Mouse (Mus musculus): ENCODE measurements around the gene Tax1bp1. TPM values are rescaled to one million over a fixed set of nuclear protein-coding genes. Genes with fewer than 3 reads are reported as not detected.

Tax1bp1 gene
- total and polyA plus RNA-seq, 3 experiments = 42.2 to 61.7 (median 61.6) TPM

- TF ChIP-seq PAX5 (IDR thresholded peaks at IDR 0.05; ENCODE audit: low read length) = no peak
- no peak for TF ChIP-seq RCOR1 (conservative IDR thresholded peaks at IDR 0.05; ENCODE audit: low read depth, low read length)
- no peak for TF ChIP-seq RAD21 (IDR thresholded peaks at IDR 0.05; ENCODE audit: low read depth, low read length)
- no peak for TF ChIP-seq MYC (IDR thresholded peaks at IDR 0.05; ENCODE audit: low read depth, low read length)
- no peak for TF ChIP-seq MAX (IDR thresholded peaks at IDR 0.05; ENCODE audit: low read length)
- no peak for TF ChIP-seq ZMIZ1 (IDR thresholded peaks at IDR 0.05; ENCODE audit: low read depth, low read length)
- TF ChIP-seq MAFK (IDR thresholded peaks at IDR 0.05; ENCODE audit: insufficient replicate concordance, low read length) = no peak
Observed at GRCm38 (mm10) chr6:52703263-52703662, 10.3 kb upstream of the Tax1bp1 start (continued).

- H3K27ac ChIP-seq (ENCODE audit: insufficient read depth, low read depth) = no peak overlapping the region
- H3K79me2 ChIP-seq (replicated peaks; ENCODE audit: control insufficient read depth, extremely low read depth, insufficient read depth, poor library complexity, severe bottlenecking) = no peaks in the 10 kb centered on the region
- H3K9ac ChIP-seq (ENCODE audit: insufficient read depth, low read depth) = no peak overlapping the region
- in situ Hi-C loops (cut with MboI; ENCODE audit: low pct_ligation_motif_present, low pct_unique_long_range_greater_than_20kb, low sequenced_read_pairs) = no loop called here
- dilution Hi-C loops (cut with MboI; ENCODE audit: extremely low pct_ligation_motif_present, extremely low pct_unique_long_range_greater_than_20kb, low sequenced_read_pairs) = no loop called here
- no peaks in the 10 kb centered on the region for H3K9me3 ChIP-seq (replicated peaks; ENCODE audit: low read length)
- H3K4me2 ChIP-seq (ENCODE audit: insufficient read depth, low read depth, poor library complexity, severe bottlenecking) = no peak overlapping the region
- TF ChIP-seq JUN (IDR thresholded peaks at IDR 0.05; ENCODE audit: insufficient read depth, low read depth, low read length) (no peak), SIN3A (IDR thresholded peaks at IDR 0.05; ENCODE audit: low read length) (no peak), CHD2 (IDR thresholded peaks at IDR 0.05; ENCODE audit: low read length) (no peak), SMC3 (IDR thresholded peaks at IDR 0.05; ENCODE audit: low read depth, low read length) (no peak), TBP (conservative IDR thresholded peaks at IDR 0.05; ENCODE audit: low read depth, low read length) (no peak), ETS1 (conservative IDR thresholded peaks at IDR 0.05; ENCODE audit: low read depth, low read length) (no peak), MYC (IDR thresholded peaks at IDR 0.05; ENCODE audit: low read depth, low read length) (no peak), KAT2A (IDR thresholded peaks at IDR 0.05; ENCODE audit: insufficient replicate concordance, low read length) (no peak), MAZ (IDR thresholded peaks at IDR 0.05; ENCODE audit: low read depth, low read length) (no peak), NELFE (IDR thresholded peaks at IDR 0.05; ENCODE audit: low read depth, low read length) (no peak), MAFK (IDR thresholded peaks at IDR 0.05; ENCODE audit: insufficient replicate concordance, low read length) (no peak), ZC3H11A (IDR thresholded peaks at IDR 0.05; ENCODE audit: low read depth, low read length) (no peak), UBTF (IDR thresholded peaks at IDR 0.05; ENCODE audit: low read depth, low read length) (no peak)
- no peak for DNase-seq (ENCODE audit: extremely low read depth)
- H3K27me3 ChIP-seq (replicated peaks) = no peaks in the 10 kb centered on the region
- H3K4me3 ChIP-seq (replicated peaks in 1 of 3; ENCODE audit: low read depth in 2 of 3, low read length in 2 of 3, poor library complexity in 1 of 3) = no peak overlapping the region
- H3K36me3 ChIP-seq (replicated peaks in 1 of 2; ENCODE audit: control insufficient read depth in 1 of 2, insufficient read depth in 1 of 2, low read length in 1 of 2) = no peaks in the 10 kb centered on the region
- H3K4me1 ChIP-seq (ENCODE audit: control insufficient read depth in 1 of 2, insufficient read depth in 2 of 2) = peaks cover 2 to 5% of the 10 kb centered on the region in 2 experiments; a peak in 2 of 4 replicates
Observed at GRCm38 (mm10) chr6:52705280-52705679, 8.2 kb upstream of the Tax1bp1 start.

GRCm38 (mm10) chr6:52707815-52708214, 5.7 kb upstream of the Tax1bp1 start:
- Histone ChIP-seq H3K9ac (ENCODE audit: insufficient read depth, low read depth) (no peak overlapping the region), H3K4me3 (replicated peaks in 1 of 3; ENCODE audit: low read depth in 2 of 3, low read length in 2 of 3, poor library complexity in 1 of 3) (no peak overlapping the region), H3K79me2 (replicated peaks; ENCODE audit: control insufficient read depth, extremely low read depth, insufficient read depth, poor library complexity, severe bottlenecking) (no peaks in the 10 kb centered on the region), H3K9me3 (replicated peaks; ENCODE audit: low read length) (no peaks in the 10 kb centered on the region), H3K27ac (ENCODE audit: insufficient read depth, low read depth) (no peak overlapping the region), H3K4me1 (ENCODE audit: control insufficient read depth in 1 of 2, insufficient read depth in 2 of 2) (peaks cover 2 to 14% of the 10 kb centered on the region in 2 experiments; a peak in 3 of 4 replicates), H3K4me2 (ENCODE audit: insufficient read depth, low read depth, poor library complexity, severe bottlenecking) (no peak overlapping the region), H3K27me3 (replicated peaks) (no peaks in the 10 kb centered on the region), H3K36me3 (replicated peaks in 1 of 2; ENCODE audit: control insufficient read depth in 1 of 2, insufficient read depth in 1 of 2, low read length in 1 of 2) (no peaks in the 10 kb centered on the region)
- TF ChIP-seq CHD1 (IDR thresholded peaks at IDR 0.05; ENCODE audit: low read depth, low read length) = no peak
- no peak for DNase-seq (ENCODE audit: extremely low read depth)
- dilution Hi-C loops (cut with MboI; ENCODE audit: extremely low pct_ligation_motif_present, extremely low pct_unique_long_range_greater_than_20kb, low sequenced_read_pairs) = no loop called here
- in situ Hi-C loops (cut with MboI; ENCODE audit: low pct_ligation_motif_present, low pct_unique_long_range_greater_than_20kb, low sequenced_read_pairs) = no loop called here
